Mouse (Mus musculus) T-helper 1 cell (primary cell): ENCODE measurements around the gene Gtsf1.
"Not testable (repeated sequence)": the region's sequence is repeated elsewhere in the genome, so short reads cannot be mapped to it uniquely, and the experiment has no call there.

Source experiments
- in situ Hi-C: fragments of 300-600 bp; cut with MboI, MseI; formaldehyde crosslinking; loops from one replicate; pipeline ENCODE4 v1.15.1; 2025; ENCODE audit warnings: high pct_unique_total_duplicates

The Gtsf1 gene

DNA sequence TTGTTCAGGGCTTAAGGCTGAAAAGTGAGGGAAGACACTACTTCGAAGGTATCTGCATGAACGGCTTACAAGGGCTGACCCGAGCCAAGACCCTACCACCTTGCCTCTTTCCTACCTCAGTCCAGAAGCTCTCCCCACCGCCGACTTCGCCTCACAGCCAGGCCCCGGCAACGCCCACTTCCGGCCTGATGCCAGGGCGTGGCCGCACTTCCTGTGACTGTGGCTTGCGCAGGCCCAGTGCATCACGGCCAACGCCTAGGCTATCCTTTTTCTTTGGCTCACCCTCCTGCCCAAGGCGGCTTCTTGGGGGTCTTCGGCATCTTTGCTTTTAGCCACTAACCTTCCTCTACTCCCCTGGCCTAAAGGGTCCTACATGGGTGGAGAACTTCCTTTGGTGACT lies at the start of gene Gtsf1:
Gtsf1 (minus strand) TSS at position 230 of the 400 bp plus-strand sequence.
- in situ Hi-C loops = loop anchor here (10.0 kb wide), 1 partner anchor 45 kb away; no protein-coding TSS in a partner anchor

DNA sequence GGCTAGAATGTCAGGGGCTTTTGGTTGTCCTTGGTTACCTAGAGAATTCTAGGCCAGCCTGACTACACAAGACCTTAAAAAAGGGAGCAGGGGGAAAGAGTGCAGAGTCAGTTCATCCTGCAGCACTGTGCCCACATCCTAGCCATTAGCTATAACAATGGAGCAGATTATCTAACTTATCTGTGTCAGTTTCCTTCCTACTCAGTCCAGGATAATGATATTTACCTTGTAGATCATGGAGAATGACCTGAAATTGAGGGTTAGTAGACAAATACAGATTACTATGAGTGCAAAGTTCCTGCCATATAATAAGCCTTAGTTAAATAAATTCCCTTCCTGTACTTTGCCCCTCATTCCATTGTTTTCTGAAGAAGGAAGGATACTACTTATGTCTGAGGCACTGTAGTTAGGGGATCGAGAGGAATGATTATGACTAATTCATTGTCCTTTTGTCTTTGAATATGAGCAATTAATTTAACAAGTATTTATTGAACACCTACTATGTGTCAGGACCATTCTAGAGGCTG lies 48.9 kb upstream of the Gtsf1 start:
- in situ Hi-C loops = no loop called here

DNA sequence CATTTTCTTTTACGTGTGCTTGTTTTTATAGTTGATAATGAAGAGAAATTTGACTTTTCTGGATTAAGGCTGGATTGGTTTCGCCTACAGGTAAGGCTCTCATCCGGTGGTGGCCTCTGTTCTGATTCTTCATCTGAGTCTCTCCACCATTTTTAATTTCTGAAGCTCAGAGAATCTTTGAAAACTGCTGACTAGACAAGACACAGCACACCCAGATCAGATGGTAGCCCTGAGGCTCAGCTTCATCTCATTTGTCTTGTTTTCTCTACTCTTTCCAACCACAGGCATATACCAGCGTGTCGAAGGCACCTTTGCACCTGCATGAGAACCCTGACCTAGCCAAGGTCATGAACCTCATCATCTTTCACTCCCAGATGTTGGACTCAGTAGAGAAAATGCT lies 43.5 kb upstream of the Gtsf1 start:
- in situ Hi-C loops = no loop called here

DNA sequence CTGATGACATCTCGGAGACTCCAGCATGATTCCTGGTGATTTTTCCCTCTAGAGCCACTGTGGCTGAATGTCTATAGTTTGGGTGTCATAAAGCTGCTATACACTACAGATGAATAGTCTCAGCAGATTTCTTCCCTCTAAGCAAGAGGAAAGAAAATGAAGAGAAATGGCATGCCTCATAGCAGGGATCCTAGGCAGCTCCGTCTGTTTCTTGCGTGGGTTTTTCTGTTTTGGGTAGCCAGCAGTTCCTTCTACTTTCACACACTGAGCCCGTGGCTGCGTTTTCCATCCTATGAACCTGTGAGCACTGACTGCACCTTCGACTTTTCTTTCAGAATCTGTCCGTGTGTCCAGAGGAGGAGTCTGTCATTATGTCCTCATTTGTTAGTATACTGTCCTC lies 42.9 kb upstream of the Gtsf1 start:
- in situ Hi-C loops = no loop called here

DNA sequence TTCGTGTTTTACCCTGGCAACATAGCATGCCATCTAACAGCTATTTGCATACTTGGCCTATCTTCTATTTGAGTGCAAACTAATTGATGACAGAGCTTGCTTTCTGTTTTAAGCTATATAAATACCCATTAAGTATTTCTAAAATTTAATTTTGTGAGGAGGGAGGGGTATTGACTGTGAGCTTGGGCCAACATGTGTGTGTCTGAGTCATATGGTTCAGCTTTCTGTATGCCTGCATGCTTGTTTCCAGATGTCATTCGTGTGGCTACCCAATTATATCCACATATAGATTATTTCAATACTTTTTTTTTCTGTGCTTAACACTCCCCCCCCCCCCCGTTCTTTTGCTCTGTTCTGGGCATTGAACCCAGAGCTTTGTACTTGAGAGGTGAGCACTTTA lies 42.0 kb upstream of the Gtsf1 start:
- in situ Hi-C loops = no loop called here

DNA sequence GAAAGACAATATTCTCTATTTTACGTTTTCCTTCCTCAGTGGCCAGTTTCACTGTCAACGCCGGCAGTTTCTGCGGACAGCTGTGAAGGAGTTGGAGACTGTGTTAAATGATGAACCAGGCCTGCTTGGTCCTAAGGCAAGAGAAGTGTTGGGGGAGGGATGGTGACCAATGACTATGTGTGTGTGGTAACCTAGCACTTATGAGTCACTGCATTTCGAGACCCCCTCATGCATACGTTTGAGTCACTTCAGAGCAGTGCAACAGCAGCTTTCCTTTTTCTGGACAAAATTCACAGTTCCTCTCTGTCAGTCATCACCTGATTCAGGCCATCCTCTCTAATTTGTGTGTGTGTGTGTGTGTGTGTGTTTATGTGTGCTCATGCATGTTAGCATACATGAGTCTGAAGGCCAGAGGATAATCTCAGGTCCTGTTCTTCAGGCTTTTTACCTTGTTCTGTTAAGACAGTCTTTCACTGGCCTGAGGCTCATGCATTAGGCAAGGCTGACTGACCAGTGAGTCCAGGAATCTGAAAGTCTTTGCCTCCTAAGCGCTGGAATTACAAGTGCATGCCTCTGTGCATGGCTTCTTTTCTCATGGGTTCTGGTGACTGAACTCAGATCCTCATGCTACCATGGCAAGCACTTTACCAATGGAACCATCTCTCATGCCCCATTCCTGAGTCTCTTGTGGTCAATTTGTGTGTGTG lies 41.4 kb upstream of the Gtsf1 start:
- in situ Hi-C loops = no loop called here

DNA sequence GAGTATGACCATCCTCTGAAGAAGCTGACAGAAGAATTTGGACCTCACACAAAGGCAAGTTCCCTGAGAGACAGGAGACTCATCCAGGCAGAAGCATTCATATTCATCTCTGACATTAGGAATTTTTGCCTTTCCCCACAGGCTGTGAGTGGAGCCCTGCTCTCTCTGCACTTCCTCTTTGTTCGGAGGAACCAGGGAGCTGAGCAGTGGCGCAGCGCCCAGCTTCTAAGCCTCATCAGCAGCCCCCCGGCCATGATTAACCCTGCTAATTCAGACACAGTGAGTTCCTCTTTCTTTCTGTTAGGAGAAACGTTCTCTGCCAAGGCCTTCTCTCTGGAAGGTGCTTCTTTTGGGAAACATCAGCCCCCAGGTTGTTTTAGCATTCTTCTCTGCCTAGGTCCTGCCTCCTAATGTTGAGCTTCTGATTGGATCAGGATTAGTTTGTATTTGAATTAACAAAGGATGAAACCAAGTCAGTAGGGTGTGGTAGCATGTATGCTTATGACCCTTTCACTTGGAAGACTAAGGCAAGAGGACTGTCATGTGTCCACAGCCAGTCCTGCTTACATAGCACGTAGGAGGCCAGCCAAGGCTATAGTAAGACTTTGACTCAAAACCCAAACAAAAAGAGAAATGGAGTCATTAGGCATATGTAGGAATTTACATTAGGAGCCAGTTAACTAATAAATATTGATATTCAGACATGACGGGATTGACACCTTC lies 32.4 kb upstream of the Gtsf1 start:
- in situ Hi-C loops = no loop called here

DNA sequence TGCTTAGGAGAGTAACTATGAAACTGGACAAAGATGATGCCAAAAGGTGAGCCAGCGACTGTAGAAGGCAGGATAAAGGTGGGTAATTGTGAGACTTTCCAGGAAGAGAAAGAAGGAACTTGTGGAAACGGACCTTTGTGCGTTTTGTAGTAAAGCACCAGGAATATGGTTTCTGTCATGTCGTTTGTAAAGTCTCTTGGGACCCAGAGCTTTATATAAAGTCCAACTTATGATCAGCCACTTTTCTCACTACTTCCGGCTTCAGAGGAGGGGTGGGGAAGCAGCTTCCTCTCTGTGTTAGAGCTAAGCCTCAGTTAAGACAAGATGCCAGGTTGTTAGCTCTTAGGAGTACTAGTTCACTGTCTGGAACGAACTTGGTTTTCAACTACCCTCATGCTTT lies 24.2 kb upstream of the Gtsf1 start:
- in situ Hi-C loops = loop anchor here (5.0 kb wide), 1 partner anchor 87 kb away; the partner anchor contains the start of gene Itga5

DNA sequence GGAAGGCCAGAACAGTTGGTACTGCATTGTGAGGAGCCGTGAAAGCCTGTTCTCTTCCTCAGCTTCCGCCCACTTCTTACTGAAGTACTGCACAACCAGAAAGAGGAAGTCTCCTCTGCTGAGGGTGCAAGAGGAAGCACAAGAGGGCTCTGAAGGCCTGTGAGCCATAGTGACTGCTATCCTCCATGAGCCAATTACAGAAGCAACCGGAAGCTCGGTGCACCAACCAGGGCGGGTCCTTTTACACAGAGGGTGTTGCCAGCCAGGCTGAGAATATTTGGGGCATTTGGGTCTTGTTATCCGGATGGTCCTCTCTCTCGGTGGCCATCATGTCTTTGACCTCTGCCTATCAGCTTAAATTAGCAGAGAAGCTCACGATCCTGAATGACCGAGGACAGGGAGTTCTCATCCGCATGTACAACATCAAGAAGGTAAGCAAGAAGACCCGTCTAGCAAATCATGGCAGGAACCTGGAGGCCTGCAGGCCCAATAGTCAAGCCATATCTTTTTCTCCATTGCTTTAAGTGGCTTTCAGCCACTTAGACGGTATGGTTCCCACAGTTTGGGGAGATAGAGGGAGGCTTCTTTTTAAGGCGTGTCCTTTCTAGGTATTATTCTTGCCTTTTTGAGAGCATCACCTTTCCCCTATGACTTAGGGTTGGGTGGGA lies 23.4 kb upstream of the Gtsf1 start, which contains the start of gene Nckap1l:
Nckap1l (plus strand) TSS at position 244 of the 668 bp plus-strand sequence.
- in situ Hi-C loops = loop anchor here (5.0 kb wide), 1 partner anchor 86 kb away; the partner anchor contains the start of gene Itga5

DNA sequence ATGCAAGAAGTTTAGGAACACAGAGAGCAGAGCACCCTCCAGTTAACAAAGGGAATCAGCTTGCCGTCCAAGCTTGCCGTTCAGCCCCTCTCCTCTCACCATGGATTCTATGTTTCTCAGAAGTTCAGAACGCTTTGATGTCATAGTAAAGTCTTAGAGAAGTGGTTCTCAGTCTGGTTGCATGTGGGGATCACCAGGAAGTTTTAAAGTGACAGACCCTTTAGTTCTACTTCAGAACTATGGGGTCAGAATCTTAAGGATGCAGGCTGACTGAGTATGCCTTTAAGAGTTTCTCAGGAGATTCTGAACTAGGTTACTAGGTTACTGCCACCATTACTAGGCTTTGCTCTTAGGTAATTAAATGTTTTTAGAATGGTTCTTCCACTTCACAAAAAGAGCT lies 18.1 kb upstream of the Gtsf1 start, which contains the start of gene Gtsf2:
Gtsf2 (minus strand) TSS at position 101 of the 400 bp plus-strand sequence.
- in situ Hi-C loops = loop anchor here (10.0 kb wide), 1 partner anchor 694 kb away; no protein-coding TSS in a partner anchor

DNA sequence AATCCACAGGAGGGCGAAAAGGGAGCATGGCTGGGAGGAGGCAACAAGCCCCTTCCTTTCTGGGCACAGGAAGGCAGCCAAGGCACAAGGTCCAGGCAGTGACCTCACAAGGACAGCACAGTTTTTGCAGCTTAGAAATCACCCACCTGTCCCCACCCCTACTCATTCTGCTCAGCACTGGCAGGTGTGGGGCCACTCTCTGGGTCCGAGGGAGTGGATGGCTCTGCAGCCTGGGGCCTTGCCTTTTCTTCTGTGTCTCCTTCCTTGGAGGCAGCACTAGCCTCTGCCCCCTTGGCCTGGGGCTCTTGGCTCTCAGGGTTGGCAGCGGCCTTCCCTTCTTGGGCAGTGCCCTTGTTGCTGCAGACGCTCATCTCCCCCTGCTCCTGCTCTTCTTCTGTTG lies 15.7 kb upstream of the Gtsf1 start:
- in situ Hi-C loops = loop anchor here (10.0 kb wide), 1 partner anchor 691 kb away; no protein-coding TSS in a partner anchor

DNA sequence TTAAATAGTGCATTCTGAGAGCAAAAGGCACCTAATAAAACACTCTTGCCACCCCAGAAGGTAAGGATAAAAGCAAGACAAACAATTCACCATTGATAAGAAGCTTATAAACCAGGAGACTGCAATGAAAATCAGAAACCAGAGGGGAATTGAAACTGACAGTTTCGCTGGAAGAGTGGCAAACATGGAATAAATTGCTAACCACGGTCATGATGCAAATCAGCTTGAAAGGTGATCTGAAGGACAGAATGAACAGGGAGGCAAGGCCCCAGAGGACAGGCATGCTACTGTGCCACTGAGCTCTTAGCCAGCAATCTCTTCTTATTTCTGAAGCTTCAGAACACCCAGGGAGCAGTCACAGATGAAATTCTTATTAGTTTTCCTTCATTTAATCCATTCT lies 3.3 kb downstream of the Gtsf1 start:
- in situ Hi-C loops = no loop called here

DNA sequence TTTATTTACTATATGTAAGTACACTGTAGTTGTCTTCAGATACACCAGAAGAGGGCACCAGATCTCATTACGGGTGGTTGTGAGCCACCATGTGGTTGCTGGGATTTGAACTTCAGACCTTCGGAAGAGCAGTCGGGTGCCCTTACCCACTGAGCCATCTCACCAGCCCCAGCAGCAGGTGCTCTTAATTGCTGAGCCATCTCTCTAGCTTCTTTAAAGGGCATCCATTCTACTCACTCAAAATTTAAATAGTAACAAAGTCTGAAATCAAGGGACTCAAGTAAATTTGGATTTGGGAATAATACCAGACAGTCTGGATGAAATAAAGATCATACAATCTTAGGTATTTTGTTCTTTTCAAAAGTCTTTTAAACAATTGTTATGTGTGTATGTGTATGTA lies 24.7 kb downstream of the Gtsf1 start:
- in situ Hi-C loops = not testable (repeated sequence)

DNA sequence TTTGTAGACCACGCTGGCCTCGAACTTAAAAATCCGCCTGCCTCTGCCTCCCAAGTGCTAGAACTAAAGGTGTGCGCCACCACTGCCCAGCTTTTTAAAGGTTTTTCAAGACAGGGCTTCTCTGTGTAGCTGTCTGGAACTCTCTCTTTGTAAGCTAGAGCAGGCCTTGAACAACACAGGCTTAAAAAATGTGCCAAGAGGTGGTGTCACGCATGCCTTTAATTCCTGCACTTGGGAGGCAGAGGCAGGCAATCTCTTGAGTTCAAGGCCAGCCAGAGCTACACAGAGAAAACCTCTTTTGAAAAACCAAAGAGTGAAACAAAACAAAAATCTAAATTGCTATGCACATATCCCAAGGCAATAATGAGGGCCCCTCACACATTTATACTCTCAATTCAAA lies 28.9 kb downstream of the Gtsf1 start:
- in situ Hi-C loops = no loop called here

DNA sequence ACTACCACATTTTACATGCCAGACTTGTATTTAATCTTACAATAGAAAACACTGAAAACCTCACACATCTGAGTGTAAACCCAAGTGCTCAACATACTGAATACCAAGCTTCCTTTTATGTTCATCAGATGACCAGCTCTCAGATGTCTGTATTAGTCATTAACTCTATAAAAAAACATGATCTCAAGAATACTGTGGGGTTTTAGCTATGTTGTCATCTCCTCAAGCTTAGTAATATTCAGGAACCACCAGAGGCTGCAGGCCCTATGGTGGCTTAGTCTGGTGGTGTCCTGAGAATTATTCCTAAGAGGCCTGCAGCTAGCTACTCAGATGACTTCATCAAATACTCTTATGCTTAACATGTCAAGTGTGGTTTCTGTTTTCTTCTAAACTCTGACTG lies 36.7 kb downstream of the Gtsf1 start:
- in situ Hi-C loops = no loop called here

DNA sequence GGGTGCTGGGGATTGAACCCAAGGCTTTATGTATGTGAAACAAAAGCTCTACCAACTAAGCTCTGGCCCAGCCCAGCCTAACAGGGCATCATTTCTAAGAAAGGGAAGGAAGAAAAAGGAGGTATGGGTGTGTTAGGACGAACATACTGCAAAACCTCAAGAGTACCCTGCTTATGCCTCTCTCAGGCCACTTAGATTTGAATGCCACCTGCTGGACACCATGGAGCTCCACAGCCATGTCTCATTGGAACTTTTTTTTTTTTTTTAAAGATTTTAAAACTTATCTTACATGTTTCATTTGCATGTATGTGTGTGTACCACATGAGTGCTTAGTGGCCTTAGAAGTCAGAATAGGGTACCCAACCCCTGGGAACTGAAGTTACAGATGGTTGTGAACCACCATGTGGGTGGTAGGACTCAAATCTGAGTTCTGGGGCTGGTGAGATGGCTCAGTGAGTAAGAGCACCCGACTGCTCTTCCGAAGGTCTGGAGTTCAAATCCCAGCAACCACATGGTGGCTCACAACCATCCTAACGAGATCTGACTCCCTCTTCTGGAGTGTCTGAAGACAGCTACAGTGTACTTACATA lies 41.6 kb downstream of the Gtsf1 start:
- in situ Hi-C loops = loop anchor here (10.0 kb wide), 1 partner anchor 46 kb away; the partner anchor contains the start of gene Gtsf1

DNA sequence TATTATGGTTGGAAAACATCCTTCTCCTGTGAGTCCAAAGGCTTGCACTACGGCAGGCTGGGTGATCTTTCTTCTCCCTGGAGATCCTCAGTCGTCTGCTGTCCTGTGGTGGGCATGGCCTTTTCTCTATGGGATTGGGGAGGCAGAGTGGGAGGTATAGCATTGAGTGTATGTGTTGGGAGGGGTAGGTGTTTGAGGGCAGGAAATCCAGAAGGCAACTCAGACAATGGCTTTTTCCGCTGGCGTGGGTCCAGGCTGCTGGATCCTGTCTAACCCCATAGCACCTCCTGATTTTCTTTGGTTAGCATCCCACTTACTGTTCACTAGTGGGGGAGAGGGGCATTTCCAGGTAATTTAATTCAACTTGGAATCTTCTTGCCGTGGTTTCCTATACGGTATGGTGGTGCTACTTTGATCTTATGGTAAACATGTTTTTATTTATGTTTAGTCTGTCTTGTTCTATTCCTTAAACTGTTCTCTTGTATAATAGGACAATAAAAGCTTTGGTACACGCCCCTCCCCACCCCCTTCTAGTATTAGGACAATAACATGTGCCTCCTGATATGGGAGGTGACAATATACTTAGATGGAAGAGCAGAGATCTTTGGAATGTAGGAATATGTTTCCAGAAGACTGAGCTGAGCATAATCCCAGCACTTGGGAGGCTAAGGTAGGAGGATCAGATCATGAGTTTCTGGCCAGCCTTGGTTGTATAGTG lies 46.3 kb downstream of the Gtsf1 start:
- in situ Hi-C loops = loop anchor here (10.0 kb wide), 1 partner anchor 51 kb away; the partner anchor contains the start of gene Gtsf1

DNA sequence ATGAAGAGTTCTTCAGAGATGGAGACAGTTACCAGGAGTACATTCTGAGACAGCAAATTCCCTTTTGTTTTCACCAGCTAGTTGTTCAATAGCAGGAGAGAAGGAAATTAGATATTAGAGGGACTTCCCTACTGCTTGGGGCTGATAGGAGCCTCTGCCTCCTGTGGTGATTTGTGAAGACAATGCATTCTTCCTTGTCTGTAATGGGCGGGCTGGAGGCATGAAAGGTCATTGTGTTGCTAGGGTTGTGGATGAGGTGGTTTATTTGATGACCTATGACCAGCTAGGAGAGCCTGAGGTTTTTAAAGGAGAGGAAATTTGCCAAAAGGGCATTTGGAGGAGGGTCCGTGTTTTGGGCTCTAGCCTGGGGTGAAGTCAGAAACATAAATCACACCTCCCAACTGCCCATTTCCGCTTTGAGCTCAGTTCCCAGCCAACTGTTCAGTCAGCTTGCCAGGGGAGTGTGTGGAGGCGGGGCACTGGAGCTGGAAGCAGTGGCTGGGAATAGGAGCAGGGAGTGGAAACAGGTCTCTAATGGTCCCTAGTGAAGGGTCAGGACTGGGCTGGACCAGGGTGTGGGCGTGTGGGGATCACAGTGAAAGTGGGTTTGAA lies 47.4 kb downstream of the Gtsf1 start:
- in situ Hi-C loops = loop anchor here (10.0 kb wide), 1 partner anchor 52 kb away; the partner anchor contains the start of gene Gtsf1

DNA sequence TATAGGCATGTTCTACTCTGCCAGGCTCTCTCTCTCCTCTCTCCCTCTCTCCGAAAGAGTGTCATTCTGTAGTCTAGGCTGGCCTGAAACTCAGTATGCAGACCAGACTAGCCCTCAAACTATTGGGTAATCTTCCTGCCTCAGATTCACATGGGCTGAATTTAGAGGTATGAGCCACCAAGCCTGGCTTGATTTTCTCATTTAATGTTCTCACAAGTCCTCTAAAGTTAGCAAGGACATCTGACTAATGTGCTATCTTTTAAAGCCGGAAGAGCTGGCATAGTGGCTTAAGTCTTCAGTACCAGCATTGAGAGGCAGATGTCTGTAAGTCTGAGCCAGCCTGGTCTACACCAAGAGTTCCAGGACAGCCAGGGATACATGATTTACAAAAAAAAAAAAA lies 48.2 kb downstream of the Gtsf1 start:
- in situ Hi-C loops = loop anchor here (10.0 kb wide), 1 partner anchor 53 kb away; the partner anchor contains the start of gene Gtsf1
